Mouse (Mus musculus) C2C12 (cell line): Measurements from ENCODE around the gene Usp7. TPM values are rescaled to one million over a fixed set of nuclear protein-coding genes. Genes with fewer than 3 reads are reported as not detected.

Experiments
- H3K27me3 ChIP-seq: one replicate; pipeline ENCODE4 v1.6.1; 2011; ENCODE audit not compliant: control insufficient read depth, insufficient read depth, insufficient read length
- H3K36me3 ChIP-seq: one replicate; pipeline ENCODE4 v1.6.1; 2011; ENCODE audit not compliant: control insufficient read depth, insufficient read depth
- H3K4me3 ChIP-seq: one replicate; pipeline ENCODE4 v1.5.1; 2011; ENCODE audit warnings: mild to moderate bottlenecking, control low read depth; ENCODE audit not compliant: poor library complexity, insufficient read depth, severe bottlenecking
- H3K79me2 ChIP-seq: one replicate; pipeline ENCODE4 v1.6.1; 2011; ENCODE audit not compliant: control insufficient read depth, insufficient read depth
- H3K79me3 ChIP-seq: one replicate; pipeline ENCODE4 v1.6.1; 2011; ENCODE audit warnings: low read depth, control low read depth
- H3ac ChIP-seq: one replicate; pipeline ENCODE3; 2011; ENCODE audit warnings: low read depth; ENCODE audit not compliant: control insufficient read depth, insufficient read length
- CEBPB ChIP-seq: IDR thresholded peaks from one replicate; pipeline ENCODE4 v1.6.1; 2011; ENCODE audit warnings: low read depth, mild to moderate bottlenecking, control low read depth, moderate library complexity
- CTCF ChIP-seq: IDR thresholded peaks from one replicate; pipeline ENCODE4 v1.5.1; 2011; ENCODE audit not compliant: control insufficient read depth, insufficient read depth, insufficient read length
- FOSL1 ChIP-seq: IDR thresholded peaks from one replicate; pipeline ENCODE4 v1.8.0; 2011; ENCODE audit warnings: mild to moderate bottlenecking, low read length; ENCODE audit not compliant: poor library complexity, insufficient read depth, severe bottlenecking
- MAX ChIP-seq: IDR thresholded peaks from one replicate; pipeline ENCODE4 v1.6.1; 2011; ENCODE audit warnings: mild to moderate bottlenecking, control low read depth
- MYOD1 ChIP-seq: IDR thresholded peaks from one replicate; pipeline ENCODE4 v1.6.1; 2011; ENCODE audit warnings: low read depth; ENCODE audit not compliant: control insufficient read depth, insufficient read length
- MYOG ChIP-seq: IDR thresholded peaks from one replicate; pipeline ENCODE4 v1.6.1; 2011; ENCODE audit not compliant: control insufficient read depth, insufficient read length; ENCODE audit errors: extremely low read depth
- USF1 ChIP-seq: IDR thresholded peaks from one replicate; pipeline ENCODE4 v1.6.1; 2011; ENCODE audit warnings: low read depth, mild to moderate bottlenecking, control low read depth, moderate library complexity
- polyA plus RNA-seq: library from polyadenylated mRNA; unstranded; fragments of >200 nt; fragmentation: generic; extraction: Trizol; gene quantifications from one replicate; pipeline ENCODE4 v1.2.1, GENCODE M21; 2012; ENCODE audit warnings: missing spikeins

Gene Usp7
- polyA plus RNA-seq, 1 experiment, result 28.2 TPM

GRCm38 (mm10) chr16:8669432-8669831, 122.7 kb downstream of the Usp7 start:
- TF ChIP-seq CEBPB (no peak), USF1 (no peak), MYOD1 (no peak), MAX (no peak), MYOG (no peak), CTCF (no peak), FOSL1 (no peak)
- Histone ChIP-seq H3K4me3 (no peak overlapping the region), H3ac (no peak overlapping the region), H3K36me3 (peaks cover 17% of the 10 kb centered on the region), H3K79me2 (peaks cover 70% of the 10 kb centered on the region), H3K27me3 (no peaks in the 10 kb centered on the region), H3K79me3 (peaks cover 62% of the 10 kb centered on the region)

- Histone ChIP-seq H3K36me3 (peaks cover 24% of the 10 kb centered on the region), H3K27me3 (no peaks in the 10 kb centered on the region), H3K4me3 (no peak overlapping the region), H3ac (no peak overlapping the region), H3K79me2 (peaks cover 80% of the 10 kb centered on the region), H3K79me3 (peaks cover 68% of the 10 kb centered on the region)
- TF ChIP-seq CEBPB (no peak), CTCF (no peak), FOSL1 (no peak), MAX (no peak), MYOD1 (no peak), MYOG (no peak), USF1 (no peak)
Measured at GRCm38 (mm10) chr16:8668386-8668785, 123.7 kb downstream of the Usp7 start.

GRCm38 (mm10) chr16:8667814-8668213, 124.3 kb downstream of the Usp7 start:
- H3K79me2 ChIP-seq, result peaks cover 84% of the 10 kb centered on the region
- H3ac ChIP-seq, result peak overlapping the region; percentile 4
- H3K79me3 ChIP-seq, result peaks cover 70% of the 10 kb centered on the region
- no peak overlapping the region for H3K4me3 ChIP-seq
- no peak for TF ChIP-seq USF1
- TF ChIP-seq MYOG, result no peak
- no peak for TF ChIP-seq MYOD1
- TF ChIP-seq CEBPB, result no peak
- no peak for TF ChIP-seq CTCF
- no peak for TF ChIP-seq FOSL1
- TF ChIP-seq MAX, result no peak
- peaks cover 28% of the 10 kb centered on the region for H3K36me3 ChIP-seq
- H3K27me3 ChIP-seq, result no peaks in the 10 kb centered on the region

- Histone ChIP-seq H3K79me3 (peaks cover 70% of the 10 kb centered on the region), H3K79me2 (peaks cover 84% of the 10 kb centered on the region), H3K4me3 (no peak overlapping the region), H3ac (peak overlapping the region; percentile 27), H3K27me3 (no peaks in the 10 kb centered on the region), H3K36me3 (peaks cover 34% of the 10 kb centered on the region)
- no peak for TF ChIP-seq MYOD1
- peak; percentile 78 for TF ChIP-seq CEBPB
Measured at GRCm38 (mm10) chr16:8667261-8667660, 124.8 kb downstream of the Usp7 start.

GRCm38 (mm10) chr16:8666452-8666851, 125.7 kb downstream of the Usp7 start:
- Histone ChIP-seq H3K27me3 (no peaks in the 10 kb centered on the region), H3K4me3 (no peak overlapping the region), H3ac (no peak overlapping the region), H3K79me3 (peaks cover 70% of the 10 kb centered on the region), H3K79me2 (peaks cover 84% of the 10 kb centered on the region), H3K36me3 (peaks cover 40% of the 10 kb centered on the region)
- TF ChIP-seq CEBPB (no peak), USF1 (no peak), MYOG (no peak), CTCF (no peak), MAX (no peak), FOSL1 (no peak), MYOD1 (no peak)

- Histone ChIP-seq H3K79me3 (peaks cover 60% of the 10 kb centered on the region), H3K4me3 (no peak overlapping the region), H3K36me3 (peaks cover 47% of the 10 kb centered on the region), H3K79me2 (peaks cover 74% of the 10 kb centered on the region), H3K27me3 (no peaks in the 10 kb centered on the region), H3ac (no peak overlapping the region)
- TF ChIP-seq FOSL1 (no peak), MYOG (no peak), USF1 (no peak), MAX (no peak), CEBPB (no peak), CTCF (no peak), MYOD1 (no peak)
Measured at GRCm38 (mm10) chr16:8665367-8665766, 126.7 kb downstream of the Usp7 start.
